Mouse (Mus musculus) myocyte (in vitro differentiated cells): ENCODE data around the gene Cracr2a.

Experiments used
- CEBPB ChIP-seq: IDR thresholded peaks from 2 replicates; pipeline ENCODE4 v1.6.1; 2011; ENCODE audit warnings: mild to moderate bottlenecking, moderate library complexity; ENCODE audit not compliant: poor library complexity, insufficient read depth, severe bottlenecking
- E2F4 ChIP-seq: IDR thresholded peaks from one replicate; pipeline ENCODE4 v1.6.1; 2011; ENCODE audit warnings: mild to moderate bottlenecking, control low read depth, moderate library complexity; ENCODE audit not compliant: insufficient read depth
- MAX ChIP-seq: IDR thresholded peaks from one replicate; pipeline ENCODE4 v1.6.1; 2011; ENCODE audit warnings: low read depth, mild to moderate bottlenecking, control low read depth
- POLR2A ChIP-seq: IDR thresholded peaks from one replicate; pipeline ENCODE4 v1.6.1; 2011; ENCODE audit warnings: low read depth, mild to moderate bottlenecking, control low read depth, moderate library complexity; ENCODE audit not compliant: insufficient read length
- POLR2AphosphoS2 ChIP-seq: IDR thresholded peaks from one replicate; pipeline ENCODE4 v1.6.1; 2011; ENCODE audit warnings: low read depth, control low read depth; ENCODE audit not compliant: insufficient read length
- SRF ChIP-seq: IDR thresholded peaks from one replicate; pipeline ENCODE4 v1.6.1; 2011; ENCODE audit warnings: low read depth; ENCODE audit not compliant: control insufficient read depth, insufficient read length
- TCF12 ChIP-seq: IDR thresholded peaks from one replicate; pipeline ENCODE4 v1.6.1; 2011; ENCODE audit warnings: mild to moderate bottlenecking, control low read depth; ENCODE audit not compliant: poor library complexity, insufficient read depth, severe bottlenecking
- TCF3 ChIP-seq: IDR thresholded peaks from one replicate; pipeline ENCODE4 v1.6.1; 2011; ENCODE audit warnings: low read depth, control low read depth; ENCODE audit not compliant: insufficient read length
- USF1 ChIP-seq: IDR thresholded peaks from one replicate; pipeline ENCODE4 v1.6.1; 2011; ENCODE audit warnings: low read depth, mild to moderate bottlenecking, control low read depth, moderate library complexity

- TF ChIP-seq POLR2A: no peak
- TF ChIP-seq MAX: no peak
- no peak for TF ChIP-seq TCF3
- TF ChIP-seq TCF12: no peak
- no peak for TF ChIP-seq USF1
- TF ChIP-seq POLR2AphosphoS2: no peak
- TF ChIP-seq CEBPB: no peak
- TF ChIP-seq SRF: no peak
- TF ChIP-seq E2F4: no peak
Observed at GRCm38 (mm10) chr6:127680784-127681183, 119.6 kb downstream of the Cracr2a start.
